Mouse (Mus musculus) embryonic facial prominence, embryonic 10.5 days (tissue): ENCODE data around the gene Bcar3. TPM values are rescaled to one million over a fixed set of nuclear protein-coding genes. Genes with fewer than 3 reads are reported as not detected.

ENCODE experiments used
- DNase-seq: peaks from one replicate; pipeline ENCODE4 v3.0.0-alpha.2; 2017; ENCODE audit warnings: low spot score
- H3K27ac ChIP-seq: fragments of 300-500 bp; sonication (generic); replicated peaks from 2 replicates; pipeline ENCODE4 v1.5.1; 2016; ENCODE audit warnings: mild to moderate bottlenecking
- H3K27me3 ChIP-seq: fragments of 300-500 bp; sonication (generic); replicated peaks from 2 replicates; pipeline ENCODE4 v1.6.1; 2016; ENCODE audit warnings: low read depth, mild to moderate bottlenecking; ENCODE audit not compliant: poor library complexity, severe bottlenecking
- H3K36me3 ChIP-seq: fragments of 300-500 bp; sonication (generic); replicated peaks from 2 replicates; pipeline ENCODE4 v1.6.1; 2016; ENCODE audit warnings: mild to moderate bottlenecking, moderate library complexity
- H3K4me1 ChIP-seq: fragments of 300-500 bp; sonication (generic); 2 replicates; pipeline ENCODE4 v1.6.1; 2016
- H3K4me3 ChIP-seq: fragments of 300-500 bp; sonication (generic); 2 replicates; pipeline ENCODE4 v1.5.1; 2016; ENCODE audit warnings: mild to moderate bottlenecking, moderate library complexity
- H3K9me3 ChIP-seq: fragments of 300-500 bp; sonication (generic); 2 replicates; pipeline ENCODE4 v1.6.1; 2016; ENCODE audit warnings: mild to moderate bottlenecking
- WGBS: fragments of 180-500 bp; shearing (Covaris S2); methylation state at CpG from one replicate; pipeline ENCODE4 v1.1.7; 2016; 5-methylcytosine and 5-hydroxymethylcytosine counted together
- polyA plus RNA-seq: library from polyadenylated mRNA; unstranded; fragments of >200 nt; fragmentation: Nextera tagmentation; extraction: Ambion mirVana; gene quantifications from 2 replicates; pipeline ENCODE4 v1.2.1, GENCODE M21; 2016

Bcar3 gene
- polyA plus RNA-seq, 1 experiment from 2014 or later = 10.1 TPM

DNA sequence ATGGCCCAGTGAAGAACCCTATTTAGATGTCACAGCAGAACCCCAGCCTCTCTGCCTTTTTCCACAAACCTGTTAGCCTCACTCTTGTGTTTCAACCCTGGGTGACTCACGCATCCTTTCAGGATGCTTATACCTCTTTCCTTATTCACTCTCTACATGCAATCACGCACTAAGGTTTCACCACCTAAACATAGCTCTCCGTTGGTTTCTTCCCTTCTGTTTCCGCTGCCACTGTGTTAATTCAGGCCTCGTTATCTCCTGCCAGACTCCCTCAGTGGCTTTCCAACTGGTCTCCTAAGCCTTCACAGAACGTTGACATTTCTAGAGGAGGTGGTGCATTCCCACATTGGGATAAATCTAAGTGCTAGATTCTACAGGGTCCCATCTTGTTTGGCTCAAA is 196.6 kb downstream of the Bcar3 start:
- no peak for DNase-seq
- no peaks in the 10 kb centered on the region for H3K9me3 ChIP-seq
- H3K4me1 ChIP-seq = peaks cover 59% of the 10 kb centered on the region
- no peak overlapping the region for H3K27ac ChIP-seq
- H3K27me3 ChIP-seq = no peaks in the 10 kb centered on the region
- 82% methylated on average over 6 of the region's 6 CpGs for WGBS
- H3K36me3 ChIP-seq = no peaks in the 10 kb centered on the region
- no peak overlapping the region for H3K4me3 ChIP-seq

DNA sequence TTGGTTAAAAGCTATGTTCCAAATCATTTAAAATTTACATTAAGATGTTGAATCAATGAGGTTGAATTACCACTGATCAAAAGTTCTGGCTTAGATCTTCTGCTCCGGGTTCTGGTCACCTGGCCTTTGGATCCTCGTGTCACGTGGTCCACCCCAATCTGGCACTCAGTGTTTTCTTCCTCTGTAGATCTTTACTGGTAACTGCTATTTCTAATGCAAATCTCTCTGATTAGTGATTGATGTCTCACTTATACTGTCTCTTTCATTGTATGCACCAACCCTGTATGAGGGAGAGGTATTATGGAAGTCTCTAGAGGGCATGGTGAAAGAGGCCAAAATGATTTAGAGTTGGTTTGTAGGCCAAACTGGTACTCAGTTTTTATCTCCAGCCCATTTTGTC is 198.1 kb downstream of the Bcar3 start:
- Histone ChIP-seq H3K4me3 (no peak overlapping the region), H3K27ac (no peak overlapping the region), H3K9me3 (no peaks in the 10 kb centered on the region), H3K36me3 (no peaks in the 10 kb centered on the region), H3K27me3 (no peaks in the 10 kb centered on the region), H3K4me1 (peaks cover 66% of the 10 kb centered on the region)
- WGBS = 93% methylated on average over 3 of the region's 3 CpGs
- no peak for DNase-seq

DNA sequence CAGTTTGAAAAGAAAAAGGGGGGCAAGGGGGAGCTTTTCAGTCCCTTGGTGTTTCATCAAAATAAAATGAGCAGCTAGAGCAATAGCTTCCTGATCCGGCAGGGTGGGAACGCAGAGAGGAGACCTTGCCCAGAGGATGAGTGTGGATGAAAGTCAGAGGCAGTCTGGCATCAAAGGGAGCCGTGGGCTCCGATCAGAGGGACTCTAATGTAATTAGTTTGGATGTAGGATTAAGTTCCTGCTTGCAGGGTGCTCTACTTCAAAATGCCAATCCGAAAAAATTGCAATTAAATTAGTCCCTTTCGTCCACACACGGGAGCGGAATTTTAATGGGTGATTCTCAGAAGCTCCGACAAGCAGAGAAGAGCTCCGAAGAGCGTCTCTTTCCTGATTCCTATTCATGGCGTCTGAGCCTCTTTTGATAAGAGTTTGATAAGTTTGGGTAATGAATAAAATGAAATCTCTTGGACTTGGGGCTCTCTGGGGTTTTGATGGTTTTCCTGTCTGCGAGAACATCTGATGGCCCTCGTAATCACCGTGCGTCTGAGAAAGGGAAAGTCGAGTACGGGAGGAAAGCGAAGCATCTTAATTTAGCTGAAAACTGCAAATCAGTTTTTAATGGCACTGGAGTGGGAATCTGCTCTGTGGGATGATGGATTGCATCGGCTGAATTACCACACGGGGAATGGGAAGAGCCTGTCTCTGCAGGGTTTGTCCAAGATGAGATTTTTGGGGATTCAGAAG is 199.1 kb downstream of the Bcar3 start:
- WGBS = 68% methylated on average over 21 of the region's 21 CpGs
- H3K4me1 ChIP-seq = peaks cover 65% of the 10 kb centered on the region
- H3K27me3 ChIP-seq = no peaks in the 10 kb centered on the region
- no peak for DNase-seq
- no peak overlapping the region for H3K27ac ChIP-seq
- no peaks in the 10 kb centered on the region for H3K9me3 ChIP-seq
- H3K4me3 ChIP-seq = no peak overlapping the region
- no peaks in the 10 kb centered on the region for H3K36me3 ChIP-seq

DNA sequence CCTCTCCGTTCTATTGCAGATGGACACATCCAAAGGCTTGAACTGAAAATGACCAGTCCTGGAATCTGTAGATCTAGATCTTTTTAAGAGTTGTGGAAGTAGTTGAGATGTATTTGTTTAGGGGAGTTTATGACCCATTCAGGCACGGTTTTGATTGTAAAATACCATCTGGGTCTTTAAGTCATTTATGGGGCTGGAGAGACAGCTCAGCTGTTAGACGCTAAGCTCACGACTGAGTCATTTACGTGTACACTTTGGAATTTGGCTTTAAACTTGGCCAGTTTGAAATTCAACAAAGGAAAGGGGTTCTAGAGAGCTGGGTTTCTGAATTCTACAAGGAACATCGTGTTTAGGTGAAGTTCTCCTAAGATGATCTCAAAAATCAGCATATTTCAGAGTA is 200.8 kb downstream of the Bcar3 start:
- no peaks in the 10 kb centered on the region for H3K36me3 ChIP-seq
- no peaks in the 10 kb centered on the region for H3K27me3 ChIP-seq
- H3K27ac ChIP-seq = no peak overlapping the region
- DNase-seq = no peak
- 91% methylated on average over 6 of the region's 6 CpGs for WGBS
- H3K4me3 ChIP-seq = no peak overlapping the region
- no peaks in the 10 kb centered on the region for H3K9me3 ChIP-seq
- peaks cover 72% of the 10 kb centered on the region for H3K4me1 ChIP-seq

DNA sequence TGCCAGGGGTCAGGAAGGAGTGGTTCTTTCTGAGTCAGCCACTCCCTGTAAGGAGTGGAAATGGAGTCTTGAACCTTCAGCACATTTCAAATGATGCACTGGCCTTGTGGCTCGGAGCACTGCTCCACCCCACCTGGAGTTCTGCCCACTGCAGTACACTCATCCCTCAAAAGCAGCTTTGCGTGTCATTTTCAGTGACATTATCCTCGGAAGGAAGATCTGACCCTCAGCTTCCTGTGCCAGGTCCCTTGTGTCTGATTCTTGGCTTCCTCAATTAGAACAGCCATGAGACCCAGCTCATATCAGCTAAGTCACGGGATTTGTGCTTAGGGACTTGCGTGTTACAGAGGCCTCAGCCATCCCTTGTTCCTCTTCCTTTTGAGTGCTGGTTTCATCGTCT is 203.9 kb downstream of the Bcar3 start:
- Histone ChIP-seq H3K4me3 (no peak overlapping the region), H3K9me3 (no peaks in the 10 kb centered on the region), H3K27me3 (no peaks in the 10 kb centered on the region), H3K4me1 (peaks cover 69% of the 10 kb centered on the region), H3K36me3 (no peaks in the 10 kb centered on the region), H3K27ac (no peak overlapping the region)
- no peak for DNase-seq
- WGBS = 77% methylated on average over 6 of the region's 6 CpGs

DNA sequence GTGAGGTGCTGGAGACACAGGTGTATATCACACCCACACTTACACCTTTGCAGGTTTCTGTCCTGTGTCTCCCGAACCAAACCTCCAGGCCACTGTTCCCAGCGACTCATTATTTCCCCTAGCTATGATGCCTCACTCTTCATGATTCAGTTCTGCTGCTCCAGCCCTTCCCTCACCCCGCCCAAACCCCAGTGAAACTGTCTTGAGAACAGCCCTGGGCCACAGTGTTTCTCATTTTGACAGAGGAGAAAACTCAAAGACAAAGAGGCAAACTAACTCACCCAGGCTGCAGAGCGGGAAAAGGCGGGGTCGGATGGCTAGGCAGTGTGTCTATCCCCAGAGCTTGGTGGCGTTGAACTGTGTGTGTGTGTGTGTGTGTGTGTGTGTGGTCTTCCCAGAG is 204.6 kb downstream of the Bcar3 start:
- H3K4me1 ChIP-seq = peaks cover 63% of the 10 kb centered on the region
- DNase-seq = no peak
- no peaks in the 10 kb centered on the region for H3K36me3 ChIP-seq
- no peak overlapping the region for H3K4me3 ChIP-seq
- WGBS = 83% methylated on average over 7 of the region's 7 CpGs
- H3K9me3 ChIP-seq = no peaks in the 10 kb centered on the region
- H3K27me3 ChIP-seq = no peaks in the 10 kb centered on the region
- 0 out of 2 replicates have a peak overlapping the region, but pooled peaks have one; percentile 19 for H3K27ac ChIP-seq

DNA sequence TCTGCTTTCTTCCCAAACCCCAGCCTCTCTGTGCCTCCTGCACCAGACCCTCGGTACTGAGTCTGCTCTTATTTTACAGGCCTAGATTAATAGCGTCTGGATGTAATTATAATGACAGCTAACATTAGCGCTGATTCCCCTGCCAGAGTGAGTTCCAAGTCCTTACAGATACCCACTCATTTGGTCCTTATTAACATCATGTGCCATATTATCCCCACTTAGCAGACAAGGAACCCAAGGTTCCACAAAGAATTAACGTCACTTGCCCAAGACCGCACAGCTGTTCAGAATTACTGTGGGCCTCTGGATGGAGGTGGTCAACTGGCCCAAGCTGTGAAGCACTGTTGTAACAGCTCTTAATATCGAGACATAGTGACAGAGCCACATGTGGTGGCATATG is 205.7 kb downstream of the Bcar3 start:
- Histone ChIP-seq H3K36me3 (no peaks in the 10 kb centered on the region), H3K27me3 (no peaks in the 10 kb centered on the region), H3K9me3 (no peaks in the 10 kb centered on the region), H3K4me1 (peaks cover 64% of the 10 kb centered on the region), H3K4me3 (no peak overlapping the region), H3K27ac (peak overlapping the region; percentile 48; the same call in 1 of the 2 replicates)
- WGBS = 38% methylated on average over 6 of the region's 6 CpGs
- DNase-seq = peak; percentile 66

DNA sequence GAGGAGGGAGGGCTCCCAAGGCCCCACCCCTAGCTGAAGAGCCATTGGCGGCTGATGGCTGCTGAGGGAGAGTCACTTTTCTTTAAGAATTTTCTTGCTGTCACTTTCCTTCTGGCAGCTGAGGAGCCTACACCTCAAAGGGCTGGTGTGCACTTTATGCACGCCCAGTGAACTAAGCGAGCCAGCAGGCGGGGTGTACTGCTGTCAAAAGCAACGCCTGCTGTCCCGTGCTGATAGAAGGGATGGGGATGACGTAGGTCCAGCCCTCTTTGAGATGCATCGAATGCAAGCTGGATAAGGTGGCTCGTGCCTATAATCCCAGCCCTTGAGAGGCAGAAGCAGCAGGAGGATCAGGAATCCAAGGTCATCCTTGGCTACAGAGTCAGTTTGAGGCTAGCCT is 207.0 kb downstream of the Bcar3 start:
- Histone ChIP-seq H3K27me3 (no peaks in the 10 kb centered on the region), H3K27ac (no peak overlapping the region), H3K36me3 (no peaks in the 10 kb centered on the region), H3K4me3 (no peak overlapping the region), H3K4me1 (peaks cover 66% of the 10 kb centered on the region), H3K9me3 (no peaks in the 10 kb centered on the region)
- no peak for DNase-seq
- WGBS = 91% methylated on average over 9 of the region's 9 CpGs

DNA sequence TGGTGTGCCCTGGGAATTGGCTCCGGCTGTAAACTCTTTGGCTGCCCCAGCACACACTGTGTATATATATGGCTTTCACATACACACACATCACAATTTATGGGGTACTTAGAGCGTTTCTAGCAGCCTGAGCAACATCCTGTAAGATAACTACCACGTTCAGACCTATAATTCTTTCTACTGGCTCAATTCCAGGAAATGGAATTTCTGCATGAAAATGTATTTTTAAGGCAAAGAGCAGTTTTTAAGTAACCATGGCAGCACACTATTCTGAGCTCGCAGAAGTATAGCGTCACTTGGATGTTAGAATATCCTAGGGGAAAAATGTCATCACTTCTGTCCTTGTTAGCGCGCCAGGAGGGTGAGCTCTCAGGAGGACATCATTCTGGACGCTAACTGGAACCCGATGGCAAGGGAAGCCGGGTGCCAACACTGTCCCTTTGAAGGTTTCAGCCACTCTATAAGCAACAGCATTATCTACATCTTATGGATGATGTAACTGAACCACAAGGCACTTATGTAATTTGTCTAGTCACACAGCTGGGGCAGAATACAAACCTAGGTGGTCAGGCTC is 212.5 kb downstream of the Bcar3 start:
- H3K36me3 ChIP-seq = 0 out of 2 replicates have a peak, but pooled peaks cover 3% of the 10 kb centered on the region
- H3K4me1 ChIP-seq = peaks cover 50% of the 10 kb centered on the region
- DNase-seq = no peak
- no peak overlapping the region for H3K4me3 ChIP-seq
- H3K27ac ChIP-seq = no peak overlapping the region
- H3K27me3 ChIP-seq = no peaks in the 10 kb centered on the region
- no peaks in the 10 kb centered on the region for H3K9me3 ChIP-seq
- 85% methylated on average over 10 of the region's 10 CpGs for WGBS

DNA sequence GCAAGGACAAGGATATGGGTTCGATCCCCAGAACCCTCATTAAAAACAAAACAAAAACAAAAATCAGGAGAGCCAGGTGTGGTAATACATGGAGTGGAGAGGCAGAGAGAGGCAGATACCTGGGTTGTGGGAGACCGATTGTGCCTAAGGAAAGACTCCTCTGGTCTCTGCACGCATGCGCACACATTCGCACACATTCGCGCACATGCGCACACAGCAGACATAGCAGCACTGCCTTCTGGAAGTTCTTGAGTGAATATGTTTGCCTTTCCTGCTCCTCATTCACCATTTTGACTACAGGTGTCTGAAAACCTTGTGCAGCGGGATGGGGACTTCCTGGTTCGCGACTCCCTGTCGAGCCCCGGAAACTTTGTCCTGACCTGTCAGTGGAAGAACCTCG is 213.9 kb downstream of the Bcar3 start:
- Histone ChIP-seq H3K27me3 (peaks cover 8% of the 10 kb centered on the region; the same call in 1 of the 2 replicates), H3K36me3 (peaks cover 14% of the 10 kb centered on the region), H3K27ac (no peak overlapping the region), H3K4me3 (no peak overlapping the region), H3K9me3 (no peaks in the 10 kb centered on the region), H3K4me1 (peaks cover 46% of the 10 kb centered on the region)
- 97% methylated on average over 14 of the region's 14 CpGs for WGBS
- no peak for DNase-seq

DNA sequence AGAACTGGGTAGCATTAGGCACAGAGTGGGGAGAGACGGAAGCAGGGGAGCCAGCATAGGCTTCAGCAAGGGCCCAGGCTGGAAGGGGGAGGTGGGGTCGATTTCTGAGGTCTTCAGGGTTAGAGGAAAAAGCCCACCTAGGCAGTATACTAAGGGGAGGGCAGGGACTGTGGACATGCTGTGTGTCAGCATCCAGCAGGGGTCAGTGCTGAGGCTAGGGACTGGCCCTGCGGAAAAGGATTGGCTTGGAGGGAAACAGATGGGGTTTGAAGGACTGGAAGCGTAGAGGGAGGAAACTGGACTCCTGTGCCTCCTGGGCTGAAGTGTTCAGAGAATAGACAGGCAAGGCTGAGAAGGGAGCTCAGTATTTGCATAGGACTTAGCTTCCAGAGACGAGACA is 215.1 kb downstream of the Bcar3 start:
- Histone ChIP-seq H3K27me3 (peaks cover 8% of the 10 kb centered on the region; the same call in 1 of the 2 replicates), H3K27ac (peak overlapping the region; percentile 40), H3K9me3 (no peaks in the 10 kb centered on the region), H3K4me3 (no peak overlapping the region), H3K4me1 (peaks cover 46% of the 10 kb centered on the region), H3K36me3 (peaks cover 17% of the 10 kb centered on the region)
- DNase-seq = peak; percentile 83
- 27% methylated on average over 5 of the region's 5 CpGs for WGBS

DNA sequence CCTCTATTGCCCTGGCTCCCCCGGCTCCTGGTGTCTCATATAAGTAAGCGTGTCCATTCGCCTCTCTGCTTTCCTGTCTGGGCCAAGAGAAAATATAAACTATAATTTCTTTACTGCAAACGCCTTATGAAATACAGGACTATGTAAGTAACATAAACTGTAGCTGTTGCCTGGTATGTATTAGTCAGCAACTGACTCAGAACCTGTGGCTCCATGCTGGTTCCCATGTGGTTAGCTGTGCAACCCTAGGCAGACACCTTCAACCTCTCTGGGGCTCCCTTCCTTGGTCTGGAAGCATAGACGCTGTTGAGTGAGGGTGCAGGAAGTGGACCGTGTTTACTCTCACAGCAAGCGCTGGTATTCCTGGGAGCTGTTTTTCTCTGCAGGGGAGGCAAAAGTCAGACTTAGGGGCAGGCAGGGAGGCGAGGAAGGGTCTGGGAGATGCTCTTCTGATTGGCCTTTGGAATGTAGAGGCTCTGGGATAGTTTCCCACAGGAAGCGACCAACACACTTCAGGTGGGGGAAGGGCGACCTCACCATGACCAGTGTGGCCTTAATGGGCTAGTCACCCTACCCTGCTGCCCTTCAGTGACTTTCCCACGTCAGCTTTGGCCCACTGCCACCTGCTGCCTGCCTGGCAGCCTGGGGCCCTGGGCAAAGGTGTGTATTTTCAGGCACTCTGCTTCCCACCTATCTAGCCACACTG is 215.8 kb downstream of the Bcar3 start:
- 54% methylated on average over 11 of the region's 11 CpGs for WGBS

More for the DNA sequence above, 215.8 kb downstream of the Bcar3 start:
- H3K9me3 ChIP-seq = no peaks in the 10 kb centered on the region
- peaks cover 8% of the 10 kb centered on the region; the same call in 1 of the 2 replicates for H3K27me3 ChIP-seq
- peaks cover 41% of the 10 kb centered on the region for H3K4me1 ChIP-seq
- H3K4me3 ChIP-seq = no peak overlapping the region
- peaks cover 17% of the 10 kb centered on the region for H3K36me3 ChIP-seq
- H3K27ac ChIP-seq = peak overlapping the region; percentile 35
- DNase-seq = no peak
